In genomic region chr11:86909028-86909427, GRCm38 (mm10) we compare ENCODE assay signal across 13 mouse cellular contexts.
"Had no signal": no experiment of that assay in that cellular context is flagged by ENCODE, and none has a peak within 500 bp of the region (broad histone marks: within the 10 kb centered on the region; RNA-seq: fewer than 3 reads in every experiment).

No protein-coding gene starts in this region.

- DNase-seq: liver; lung, adult 18-20 months; retina, postnatal 1 day; thymus, adult 2 months; thymus, postnatal 25 days had no signal

- H3K9me3 ChIP-seq: hindbrain, embryonic 15.5 days; limb, embryonic 12.5 days; midbrain, embryonic 12.5 days; neural tube, embryonic 13.5 days had no signal

- H3K4me1 ChIP-seq: hindbrain, embryonic 15.5 days; limb, embryonic 12.5 days; midbrain, embryonic 12.5 days; neural tube, embryonic 13.5 days had no signal

- H3K36me3 ChIP-seq: hindbrain, embryonic 15.5 days; limb, embryonic 12.5 days; midbrain, embryonic 12.5 days; neural tube, embryonic 13.5 days had no signal

- H3K9ac ChIP-seq: hindbrain, embryonic 15.5 days; limb, embryonic 12.5 days; liver, embryonic 14.5 days; midbrain, embryonic 12.5 days; neural tube, embryonic 13.5 days had no signal

- H3K4me2 ChIP-seq: hindbrain, embryonic 15.5 days; limb, embryonic 12.5 days; midbrain, embryonic 12.5 days; neural tube, embryonic 13.5 days had no signal

- ATAC-seq: midbrain, embryonic 16.5 days had no signal

- H3K4me3 ChIP-seq: hindbrain, embryonic 15.5 days; layer of hippocampus, adult 2 months; limb, embryonic 12.5 days; midbrain, embryonic 12.5 days; neural tube, embryonic 13.5 days had no signal

- H3K27ac ChIP-seq: hindbrain, embryonic 15.5 days; layer of hippocampus, adult 2 months; limb, embryonic 12.5 days; liver, embryonic 14.5 days; midbrain, embryonic 12.5 days; neural tube, embryonic 13.5 days; stomach, postnatal 0 days had no signal

- H3K27me3 ChIP-seq: hindbrain, embryonic 15.5 days; limb, embryonic 12.5 days; midbrain, embryonic 12.5 days; neural tube, embryonic 13.5 days had no signal
